Mouse (Mus musculus): ENCODE data around the gene Stap1. TPM values are rescaled to one million over a fixed set of nuclear protein-coding genes. Genes with fewer than 3 reads are reported as not detected.

Gene Stap1
- polyA plus RNA-seq, 1 experiment from 2014 or later, result 0.32 TPM

GRCm38 (mm10) chr5:86129828-86130227 is 58.3 kb downstream of the Stap1 start:
- Histone ChIP-seq H3K9me3 (no peaks in the 10 kb centered on the region), H3K27me3 (replicated peaks) (no peaks in the 10 kb centered on the region), H3K36me3 (peaks cover 45% of the 10 kb centered on the region), H3K4me3 (no peak overlapping the region), H3K4me2 (no peak overlapping the region), H3K27ac (replicated peaks) (no peak overlapping the region), H3K4me1 (no peaks in the 10 kb centered on the region), H3K9ac (no peak overlapping the region)
- no peak for ATAC-seq (ENCODE audit: extremely low read depth, insufficient number of reproducible peaks, low FRiP score, low TSS enrichment)

Other genes with a start within 250 kb of the Stap1 start
- gene Cenpc1, start 6.2 kb upstream of the Stap1 start, polyA plus RNA-seq (2015; fragmentation: Nextera tagmentation; extraction: Ambion mirVana), result 22.5 and 24.3 TPM in 2 replicates
- 7.3 and 7.5 TPM in 2 replicates for gene Uba6, start 101.1 kb downstream of the Stap1 start, polyA plus RNA-seq (2015; fragmentation: Nextera tagmentation; extraction: Ambion mirVana)
- not detected in 2 replicates for gene Gnrhr, start 126.2 kb downstream of the Stap1 start, polyA plus RNA-seq (2015; fragmentation: Nextera tagmentation; extraction: Ambion mirVana)
- gene Tmprss11c, start 217.6 kb downstream of the Stap1 start, polyA plus RNA-seq (2015; fragmentation: Nextera tagmentation; extraction: Ambion mirVana), result not detected in 2 replicates